Mouse (Mus musculus) bone marrow, adult 2 months (tissue): ENCODE results near the gene Gm20517. TPM values are rescaled to one million over a fixed set of nuclear protein-coding genes. Genes with fewer than 3 reads are reported as not detected.

Source experiments
- H3K27ac ChIP-seq: fragments of 200-500 bp; 2 replicates; pipeline ENCODE4 v1.5.1; 2012; ENCODE audit warnings: low read depth, mild to moderate bottlenecking, control low read depth, inconsistent platforms, low read length; ENCODE audit not compliant: control insufficient read depth, poor library complexity, insufficient read depth
- H3K4me1 ChIP-seq: fragments of 200-500 bp; 2 replicates; pipeline ENCODE4 v1.6.1; 2011; ENCODE audit warnings: low read length; ENCODE audit not compliant: control insufficient read depth, insufficient read depth
- H3K4me3 ChIP-seq: fragments of 200-500 bp; replicated peaks from 2 replicates; pipeline ENCODE3; 2011; ENCODE audit warnings: mild to moderate bottlenecking, low read depth, low read length, control low read depth; ENCODE audit not compliant: control insufficient read depth
- CTCF ChIP-seq: fragments of 200-500 bp; IDR thresholded peaks from 2 replicates; pipeline ENCODE4 v1.5.1; 2011; ENCODE audit warnings: low read length, control low read depth; ENCODE audit not compliant: control insufficient read depth, insufficient read depth
- POLR2A ChIP-seq: fragments of 200-500 bp; IDR thresholded peaks from 2 replicates; pipeline ENCODE4 v1.6.1; 2011; ENCODE audit warnings: low read depth, mild to moderate bottlenecking, control low read depth, low read length, borderline replicate concordance; ENCODE audit not compliant: control insufficient read depth
- WGBS: fragments of 180-500 bp; shearing (Covaris S2); methylation state at CpG from one replicate; pipeline ENCODE4 v1.1.7; 2018; 5-methylcytosine and 5-hydroxymethylcytosine counted together
- polyA plus RNA-seq: library from polyadenylated mRNA; stranded (reverse); fragments of >200 nt; gene quantifications from 2 replicates; pipeline ENCODE4 v1.2.4, GENCODE M21; 2011; ENCODE audit warnings: low replicate concordance; ENCODE audit not compliant: missing spikeins, insufficient read depth, insufficient read length

Gm20517 gene
- polyA plus RNA-seq, 1 experiment, result 5.1 TPM

- Histone ChIP-seq H3K4me1 (no peaks in the 10 kb centered on the region; the same call in 1 of the 2 replicates), H3K4me3 (peak within 1 kb of the TSS; percentile 91), H3K27ac (peak within 1 kb of the TSS; percentile 84)
- TF ChIP-seq CTCF, result no peak
- TF ChIP-seq POLR2A, result no peak
- WGBS, result 2% methylated on average over 9 of the region's 9 CpGs
Observed at GRCm38 (mm10) chr17:47688344-47688607, 76.9 kb downstream of the Gm20517 start, which contains the start of gene Tomm6. Tomm6 (minus strand) TSS chr17:47688386.

DNA sequence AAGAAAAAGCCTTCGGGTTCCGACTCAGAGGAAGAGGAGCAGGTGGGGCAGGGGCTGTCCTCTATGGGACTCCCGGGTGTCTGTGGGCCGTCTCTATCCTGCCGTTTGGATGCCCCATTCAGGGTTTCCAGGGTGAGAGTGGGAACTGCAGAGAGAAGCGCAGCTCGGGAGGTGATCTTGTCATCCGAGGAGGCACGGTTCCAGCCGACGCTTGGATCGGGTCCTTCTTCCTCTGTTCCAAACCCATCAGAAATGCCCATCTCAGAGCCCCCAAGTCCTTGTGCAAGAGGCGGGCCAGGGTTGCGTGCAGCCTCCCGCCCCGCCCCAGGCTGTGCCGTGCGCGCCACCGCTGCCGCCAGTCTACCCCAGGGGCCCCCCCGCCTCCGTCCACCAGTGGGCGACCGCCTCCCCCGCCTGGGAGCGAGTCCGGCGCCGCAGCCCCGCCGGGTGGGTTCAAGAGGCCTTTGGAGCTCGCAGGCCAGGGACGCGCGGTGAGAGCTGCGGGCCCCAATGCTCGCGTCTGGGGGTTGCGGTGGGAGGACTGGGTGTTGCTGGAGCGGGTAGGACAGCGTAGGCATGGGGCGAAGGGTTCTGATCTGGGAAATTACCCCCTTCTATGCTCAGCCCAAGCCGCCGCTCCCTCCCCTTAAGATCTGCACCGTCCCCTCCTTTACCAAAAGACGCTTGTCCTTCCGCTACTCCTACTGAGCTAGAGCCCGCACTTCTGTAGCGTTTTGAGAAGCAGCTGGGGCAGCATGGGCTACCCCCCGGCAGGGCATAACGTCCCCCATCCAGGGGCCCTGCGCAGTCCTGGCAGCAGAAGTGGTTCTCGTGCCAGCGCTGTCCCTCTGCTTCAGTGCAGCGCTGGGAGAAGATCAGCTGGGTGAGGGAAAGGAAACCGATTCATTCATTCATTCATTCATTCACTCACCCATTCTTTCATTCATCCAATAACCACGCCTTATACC is 77.5 kb downstream of the Gm20517 start, which contains the start of gene Frs3:
Gene Frs3, plus strand, starts transcription at position 423 of the 968 bp plus-strand sequence.
- TF ChIP-seq POLR2A (no peak; the same call in 1 of the 2 replicates), CTCF (no peak)
- WGBS, result 2% methylated on average over 58 of the region's 58 CpGs
- H3K27ac ChIP-seq, result peak within 1 kb of the TSS; percentile 84
- H3K4me1 ChIP-seq, result no peaks in the 10 kb centered on the region; the same call in 1 of the 2 replicates
- H3K4me3 ChIP-seq, result peak within 1 kb of the TSS; percentile 91

- Histone ChIP-seq H3K4me1 (no peaks in the 10 kb centered on the region; the same call in 1 of the 2 replicates), H3K4me3 (no peak overlapping the region), H3K27ac (no peak overlapping the region)
- TF ChIP-seq CTCF (no peak), POLR2A (no peak)
- WGBS, result 87% methylated on average over 8 of the region's 8 CpGs
Observed at GRCm38 (mm10) chr17:47689894-47690293, 78.5 kb downstream of the Gm20517 start.

DNA sequence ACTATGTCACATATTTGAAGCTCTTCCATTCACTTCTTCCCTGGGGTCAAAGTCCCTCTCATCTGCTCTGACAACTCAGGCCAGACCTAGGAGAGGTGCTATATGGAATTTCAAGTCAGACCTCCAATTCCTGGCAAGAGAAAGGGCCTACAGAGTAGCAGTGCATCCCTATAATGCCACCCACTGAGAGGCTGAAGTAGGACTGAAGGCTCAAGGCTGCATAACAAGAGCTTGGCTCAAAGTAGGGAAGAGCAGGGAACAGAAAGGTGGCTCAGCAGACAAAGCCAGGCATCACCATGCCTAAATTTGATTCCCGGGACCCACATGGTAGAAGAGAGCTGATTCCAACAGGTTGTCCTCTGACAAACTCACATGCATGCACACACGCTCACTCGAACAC is 80.3 kb downstream of the Gm20517 start:
- Histone ChIP-seq H3K4me1 (no peaks in the 10 kb centered on the region; the same call in 1 of the 2 replicates), H3K27ac (no peak overlapping the region), H3K4me3 (no peak overlapping the region)
- 95% methylated on average over 3 of the region's 3 CpGs for WGBS
- TF ChIP-seq POLR2A, result no peak
- TF ChIP-seq CTCF, result no peak

- WGBS, result 71% methylated on average over 13 of the region's 13 CpGs
- no peak for TF ChIP-seq CTCF
- Histone ChIP-seq H3K27ac (no peak overlapping the region), H3K4me1 (no peaks in the 10 kb centered on the region), H3K4me3 (peak overlapping the region; percentile 88)
Observed at GRCm38 (mm10) chr17:47693671-47694441, 82.5 kb downstream of the Gm20517 start.

GRCm38 (mm10) chr17:47694442-47694502 is 82.9 kb downstream of the Gm20517 start, which contains the start of gene Gm21981:
Gm21981 (minus strand) TSS chr17:47694455.
- H3K27ac ChIP-seq, result peak within 1 kb of the TSS; percentile 35; the same call in 1 of the 2 replicates
- peak within 1 kb of the TSS; percentile 88 for H3K4me3 ChIP-seq
- no peaks in the 10 kb centered on the region for H3K4me1 ChIP-seq
- WGBS, result 0% methylated on average over 3 of the region's 3 CpGs
- no peak for TF ChIP-seq CTCF
- no peak for TF ChIP-seq POLR2A

DNA sequence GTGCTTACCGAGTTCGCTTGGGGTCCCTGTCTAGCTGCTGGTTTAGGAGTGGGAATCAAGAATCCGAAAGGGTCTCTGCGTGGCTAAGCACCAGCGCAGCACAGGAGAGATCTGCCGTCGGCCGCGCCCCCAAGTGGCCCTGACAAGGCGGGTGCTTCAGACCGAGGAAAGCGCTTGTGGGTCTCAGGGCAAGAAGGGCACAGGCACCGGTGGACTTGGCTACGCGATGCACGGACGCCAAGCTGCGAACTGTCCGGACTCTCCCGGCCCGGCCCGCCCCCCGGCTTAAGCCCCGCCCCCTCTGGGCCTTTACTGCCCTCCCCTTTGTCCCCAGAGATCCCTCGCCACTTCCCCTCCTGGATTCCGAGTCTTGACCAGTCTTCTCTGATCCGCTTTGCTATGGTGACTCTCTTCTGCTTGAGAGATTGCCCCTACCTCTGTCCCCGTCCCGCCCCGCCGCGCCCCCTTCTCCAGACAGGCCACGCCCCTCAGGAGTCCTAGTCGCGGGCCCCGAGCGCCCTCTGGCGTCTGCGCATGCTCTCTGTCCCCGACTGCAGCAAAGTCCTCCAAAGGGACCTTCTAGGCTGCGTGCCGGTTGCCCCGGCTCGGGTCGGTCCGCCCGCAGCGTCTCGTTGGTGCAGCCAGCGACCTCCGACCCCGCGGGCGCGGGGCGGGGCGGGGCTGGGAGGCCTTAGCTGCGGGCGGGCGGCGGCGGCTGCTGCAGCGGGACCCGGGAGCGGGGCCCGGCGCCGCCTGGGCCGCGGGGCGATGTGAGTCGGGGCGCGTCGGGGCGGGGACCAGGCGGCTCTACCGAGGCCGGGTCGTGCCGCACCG is 83.3 kb downstream of the Gm20517 start, which contains the start of gene Prickle4:
Gene Prickle4, minus strand, starts transcription at position 234 of the 834 bp plus-strand sequence.
- peak within 1 kb of the TSS; percentile 35; the same call in 1 of the 2 replicates for H3K27ac ChIP-seq
- H3K4me3 ChIP-seq, result peak within 1 kb of the TSS; percentile 88
- WGBS, result 1% methylated on average over 80 of the region's 82 CpGs
- TF ChIP-seq CTCF (peak; percentile 86), POLR2A (peak; percentile 22; the same call in 1 of the 2 replicates)
- no peaks in the 10 kb centered on the region for H3K4me1 ChIP-seq
